Mouse (Mus musculus) kidney, embryonic 15.5 days (tissue): ENCODE measurements around the gene Ube2b. TPM values are rescaled to one million over a fixed set of nuclear protein-coding genes. Genes with fewer than 3 reads are reported as not detected.

Experiments
- ATAC-seq: fragments of 200-750 bp; cut with Nextera tagmentation; replicated peaks from 2 replicates; pipeline ENCODE4 v1.8.0; 2017; ENCODE audit warnings: moderate TSS enrichment; ENCODE audit not compliant: low FRiP score
- H3K27ac ChIP-seq: fragments of 300-500 bp; sonication (generic); 2 replicates; pipeline ENCODE4 v1.5.1; 2015; ENCODE audit warnings: mild to moderate bottlenecking, inconsistent platforms
- H3K27me3 ChIP-seq: fragments of 300-500 bp; sonication (generic); 2 replicates; pipeline ENCODE4 v1.6.1; 2015; ENCODE audit warnings: inconsistent platforms
- H3K36me3 ChIP-seq: fragments of 300-500 bp; sonication (generic); 2 replicates; pipeline ENCODE4 v1.6.1; 2015; ENCODE audit warnings: inconsistent platforms
- H3K4me1 ChIP-seq: fragments of 300-500 bp; sonication (generic); 2 replicates; pipeline ENCODE4 v1.6.1; 2015; ENCODE audit warnings: inconsistent platforms
- H3K4me2 ChIP-seq: fragments of 300-500 bp; sonication (generic); 2 replicates; pipeline ENCODE4 v1.6.1; 2015; ENCODE audit warnings: moderate library complexity, mild to moderate bottlenecking, inconsistent platforms
- H3K4me3 ChIP-seq: fragments of 300-500 bp; sonication (generic); replicated peaks from 2 replicates; pipeline ENCODE4 v1.5.1; 2015; ENCODE audit warnings: mild to moderate bottlenecking, inconsistent platforms
- H3K9ac ChIP-seq: fragments of 300-500 bp; sonication (generic); 2 replicates; pipeline ENCODE4 v1.6.1; 2015; ENCODE audit warnings: mild to moderate bottlenecking, inconsistent platforms
- H3K9me3 ChIP-seq: fragments of 300-500 bp; sonication (generic); replicated peaks from 2 replicates; pipeline ENCODE4 v1.6.1; 2016; ENCODE audit warnings: inconsistent platforms
- WGBS: fragments of 180-500 bp; shearing (Covaris S2); methylation state at CpG from one replicate; pipeline ENCODE4 v1.1.7; 2015; ENCODE audit warnings: mixed read lengths; 5-methylcytosine and 5-hydroxymethylcytosine counted together
- polyA plus RNA-seq: library from polyadenylated mRNA; unstranded; fragments of >200 nt; fragmentation: Nextera tagmentation; extraction: Ambion mirVana; gene quantifications from 2 replicates; pipeline ENCODE4 v1.2.1, GENCODE M21; 2015

The Ube2b gene
- polyA plus RNA-seq, result 211 and 228 TPM in 2 replicates

GRCm38 (mm10) chr11:52000290-52000962, at the start of gene Ube2b:
TSS of gene Ube2b (minus strand) at chr11:52000762.
- WGBS, result under 1% methylated on average over 46 of the region's 63 CpGs
- H3K9ac ChIP-seq, result peak within 1 kb of the TSS; percentile 92

GRCm38 (mm10) chr11:52046446-52047165, 46.0 kb upstream of the Ube2b start:
- H3K4me1 ChIP-seq, result peaks cover 9% of the 10 kb centered on the region; the same call in 1 of the 2 replicates
- no peak for ATAC-seq
- H3K27ac ChIP-seq, result no peak overlapping the region
- H3K36me3 ChIP-seq, result no peaks in the 10 kb centered on the region
- H3K9ac ChIP-seq, result no peak overlapping the region
- H3K4me2 ChIP-seq, result no peak overlapping the region
- no peaks in the 10 kb centered on the region for H3K9me3 ChIP-seq
- 42% methylated on average over 4 of the region's 4 CpGs for WGBS
- H3K27me3 ChIP-seq, result no peaks in the 10 kb centered on the region
- H3K4me3 ChIP-seq, result no peak overlapping the region

More at GRCm38 (mm10) chr11:52000290-52000962, at the start of gene Ube2b:
- Histone ChIP-seq H3K36me3 (peaks cover 24% of the 10 kb centered on the region), H3K4me2 (peak within 1 kb of the TSS; percentile 71), H3K4me3 (peak within 1 kb of the TSS; percentile 86), H3K4me1 (peaks cover 39% of the 10 kb centered on the region), H3K27ac (peak within 1 kb of the TSS; percentile 97), H3K27me3 (no peaks in the 10 kb centered on the region), H3K9me3 (no peaks in the 10 kb centered on the region)
- peak; percentile 72 for ATAC-seq

- Histone ChIP-seq H3K27ac (no peak overlapping the region), H3K9me3 (no peaks in the 10 kb centered on the region), H3K9ac (no peak overlapping the region), H3K36me3 (no peaks in the 10 kb centered on the region), H3K4me3 (no peak overlapping the region), H3K4me1 (peaks cover 9% of the 10 kb centered on the region; the same call in 1 of the 2 replicates), H3K27me3 (no peaks in the 10 kb centered on the region), H3K4me2 (no peak overlapping the region)
- ATAC-seq, result no peak
Measured at GRCm38 (mm10) chr11:52044156-52044555, 43.6 kb upstream of the Ube2b start.

- H3K9me3 ChIP-seq, result no peaks in the 10 kb centered on the region
- no peak for ATAC-seq
- H3K4me1 ChIP-seq, result peaks cover 9% of the 10 kb centered on the region; the same call in 1 of the 2 replicates
- no peaks in the 10 kb centered on the region for H3K36me3 ChIP-seq
- no peak overlapping the region for H3K4me3 ChIP-seq
- no peak overlapping the region for H3K27ac ChIP-seq
- 86% methylated on average over 3 of the region's 3 CpGs for WGBS
- H3K9ac ChIP-seq, result no peak overlapping the region
- no peaks in the 10 kb centered on the region for H3K27me3 ChIP-seq
- no peak overlapping the region for H3K4me2 ChIP-seq
Measured at GRCm38 (mm10) chr11:52043224-52043623, 42.7 kb upstream of the Ube2b start.

- no peaks in the 10 kb centered on the region for H3K4me1 ChIP-seq
- no peaks in the 10 kb centered on the region for H3K27me3 ChIP-seq
- no peaks in the 10 kb centered on the region for H3K36me3 ChIP-seq
- H3K9ac ChIP-seq, result no peak overlapping the region
- H3K4me2 ChIP-seq, result no peak overlapping the region
- H3K9me3 ChIP-seq, result no peaks in the 10 kb centered on the region
- WGBS, result 73% methylated on average over 3 of the region's 3 CpGs
- no peak overlapping the region for H3K27ac ChIP-seq
- no peak overlapping the region for H3K4me3 ChIP-seq
- no peak for ATAC-seq
Measured at GRCm38 (mm10) chr11:52037659-52038058, 37.1 kb upstream of the Ube2b start.

- Histone ChIP-seq H3K9ac (no peak overlapping the region), H3K4me1 (no peaks in the 10 kb centered on the region), H3K9me3 (no peaks in the 10 kb centered on the region), H3K27me3 (no peaks in the 10 kb centered on the region), H3K27ac (no peak overlapping the region), H3K36me3 (peaks cover 3% of the 10 kb centered on the region; the same call in 1 of the 2 replicates), H3K4me2 (no peak overlapping the region), H3K4me3 (no peak overlapping the region)
- ATAC-seq, result no peak
- WGBS, result 66% methylated on average over 3 of the region's 3 CpGs
Measured at GRCm38 (mm10) chr11:52035905-52036304, 35.3 kb upstream of the Ube2b start.

GRCm38 (mm10) chr11:52033953-52034352, 33.4 kb upstream of the Ube2b start:
- peaks cover 3% of the 10 kb centered on the region; the same call in 1 of the 2 replicates for H3K36me3 ChIP-seq
- no peak overlapping the region for H3K4me3 ChIP-seq
- no peak overlapping the region for H3K27ac ChIP-seq
- H3K4me2 ChIP-seq, result no peak overlapping the region
- no peak overlapping the region for H3K9ac ChIP-seq
- no peaks in the 10 kb centered on the region for H3K9me3 ChIP-seq
- no peaks in the 10 kb centered on the region for H3K4me1 ChIP-seq
- WGBS, result 88% methylated on average over 1 of the region's 1 CpGs
- ATAC-seq, result no peak
- no peaks in the 10 kb centered on the region for H3K27me3 ChIP-seq

- no peak for ATAC-seq
Measured at GRCm38 (mm10) chr11:52032356-52032755, 31.8 kb upstream of the Ube2b start.

GRCm38 (mm10) chr11:52018217-52018616, 17.7 kb upstream of the Ube2b start:
- Histone ChIP-seq H3K4me2 (no peak overlapping the region), H3K9ac (no peak overlapping the region), H3K27me3 (no peaks in the 10 kb centered on the region), H3K9me3 (no peaks in the 10 kb centered on the region), H3K27ac (no peak overlapping the region), H3K36me3 (no peaks in the 10 kb centered on the region), H3K4me1 (no peaks in the 10 kb centered on the region), H3K4me3 (no peak overlapping the region)
- WGBS, result 85% methylated on average over 9 of the region's 9 CpGs
- ATAC-seq, result no peak

More at GRCm38 (mm10) chr11:52032356-52032755, 31.8 kb upstream of the Ube2b start:
- Histone ChIP-seq H3K4me3 (no peak overlapping the region), H3K27me3 (no peaks in the 10 kb centered on the region), H3K27ac (no peak overlapping the region), H3K9ac (no peak overlapping the region), H3K9me3 (no peaks in the 10 kb centered on the region), H3K4me1 (no peaks in the 10 kb centered on the region), H3K4me2 (no peak overlapping the region), H3K36me3 (peaks cover 3% of the 10 kb centered on the region; the same call in 1 of the 2 replicates)
- WGBS, result 52% methylated on average over 8 of the region's 8 CpGs

- H3K4me3 ChIP-seq, result no peak overlapping the region
- H3K27me3 ChIP-seq, result no peaks in the 10 kb centered on the region
- H3K9me3 ChIP-seq, result no peaks in the 10 kb centered on the region
- WGBS, result 61% methylated on average over 5 of the region's 5 CpGs
- H3K4me1 ChIP-seq, result peaks cover 3% of the 10 kb centered on the region; the same call in 1 of the 2 replicates
- no peak overlapping the region for H3K27ac ChIP-seq
- no peak overlapping the region for H3K9ac ChIP-seq
- no peak for ATAC-seq
- no peaks in the 10 kb centered on the region for H3K36me3 ChIP-seq
- H3K4me2 ChIP-seq, result no peak overlapping the region
Measured at GRCm38 (mm10) chr11:52011541-52011940, 11.0 kb upstream of the Ube2b start.

GRCm38 (mm10) chr11:52011011-52011410, 10.4 kb upstream of the Ube2b start:
- H3K4me1 ChIP-seq, result peaks cover 7% of the 10 kb centered on the region; the same call in 1 of the 2 replicates
- H3K9ac ChIP-seq, result no peak overlapping the region
- no peak overlapping the region for H3K4me2 ChIP-seq
- 91% methylated on average over 11 of the region's 11 CpGs for WGBS
- ATAC-seq, result no peak
- no peak overlapping the region for H3K27ac ChIP-seq
- no peaks in the 10 kb centered on the region for H3K27me3 ChIP-seq
- H3K36me3 ChIP-seq, result no peaks in the 10 kb centered on the region
- H3K9me3 ChIP-seq, result no peaks in the 10 kb centered on the region
- no peak overlapping the region for H3K4me3 ChIP-seq

- H3K27me3 ChIP-seq, result no peaks in the 10 kb centered on the region
- no peak overlapping the region for H3K27ac ChIP-seq
- no peak overlapping the region for H3K4me3 ChIP-seq
- no peaks in the 10 kb centered on the region for H3K36me3 ChIP-seq
- no peak overlapping the region for H3K9ac ChIP-seq
- no peak for ATAC-seq
- H3K9me3 ChIP-seq, result no peaks in the 10 kb centered on the region
- peaks cover 24% of the 10 kb centered on the region for H3K4me1 ChIP-seq
- peak overlapping the region; percentile 24 for H3K4me2 ChIP-seq
- WGBS, result 51% methylated on average over 2 of the region's 2 CpGs
Measured at GRCm38 (mm10) chr11:52005586-52005985, 5.0 kb upstream of the Ube2b start.
